Mouse (Mus musculus) left cerebral cortex, postnatal 10 days (tissue): ENCODE data around the gene Rbm18. TPM values are rescaled to one million over a fixed set of nuclear protein-coding genes. Genes with fewer than 3 reads are reported as not detected.
"Not testable (repeated sequence)": the region's sequence is repeated elsewhere in the genome, so short reads cannot be mapped to it uniquely, and the experiment has no call there.

Experiments used
- DNase-seq, 2 experiments: peaks; one replicate each; pipeline ENCODE4 v3.0.0; 2021 to 2022; ENCODE audit warnings: low spot score in 2 of 2, mixed read lengths in 1 of 2; ENCODE audit errors: extremely low spot score in 1 of 2
- intact Hi-C: fragments of 180-260 bp; cut with DNase I; formaldehyde crosslinking; loops from one replicate; pipeline ENCODE4 v1.15.1; 2025
- total RNA-seq, 2 experiments: library from RNA; stranded (reverse); gene quantifications; 2 replicates each; pipeline ENCODE4 v1.2.3; 2021

The Rbm18 gene
- 10 to 100 TPM; 53.4 to 54.7 TPM for total RNA-seq

- DNase-seq, result peak; percentile 85 to 95
- intact Hi-C loops, result loop anchor here (5.0 kb wide), 1 partner anchor 76 kb away; no protein-coding TSS in a partner anchor
Observed at GRCm38 (mm10) chr2:36136300-36136941, at the start of gene Rbm18, which contains the start of gene Mrrf. Gene Rbm18, minus strand, starts transcription at chr2:36136773. Gene Mrrf, plus strand, starts transcription at chr2:36136389.

GRCm38 (mm10) chr2:36184876-36185275, 48.3 kb upstream of the Rbm18 start:
- intact Hi-C loops, result no loop called here
- DNase-seq, result no peak

- no peak for DNase-seq
- intact Hi-C loops, result no loop called here
Observed at GRCm38 (mm10) chr2:36184192-36184591, 47.6 kb upstream of the Rbm18 start.

GRCm38 (mm10) chr2:36183278-36183677, 46.7 kb upstream of the Rbm18 start:
- peak in 1 of 2 experiments; percentile 26 for DNase-seq
- intact Hi-C loops, result no loop called here

- DNase-seq, intact Hi-C loops: not testable (repeated sequence)
Observed at GRCm38 (mm10) chr2:36181587-36182368, 45.2 kb upstream of the Rbm18 start.

GRCm38 (mm10) chr2:36179487-36179886, 42.9 kb upstream of the Rbm18 start:
- intact Hi-C loops, result no loop called here
- no peak for DNase-seq

- intact Hi-C loops, result no loop called here
- DNase-seq, result peak in 1 of 2 experiments; percentile 39
Observed at GRCm38 (mm10) chr2:36172574-36172973, 36.0 kb upstream of the Rbm18 start.

GRCm38 (mm10) chr2:36172136-36172535, 35.6 kb upstream of the Rbm18 start:
- intact Hi-C loops, result no loop called here
- DNase-seq, result no peak

GRCm38 (mm10) chr2:36169176-36169575, 32.6 kb upstream of the Rbm18 start:
- intact Hi-C loops, result no loop called here

GRCm38 (mm10) chr2:36167990-36168618, 31.5 kb upstream of the Rbm18 start:
- no peak for DNase-seq
- intact Hi-C loops, result no loop called here

More at GRCm38 (mm10) chr2:36169176-36169575, 32.6 kb upstream of the Rbm18 start:
- no peak for DNase-seq

- DNase-seq, result no peak
- intact Hi-C loops, result no loop called here
Observed at GRCm38 (mm10) chr2:36159336-36159735, 22.8 kb upstream of the Rbm18 start.

GRCm38 (mm10) chr2:36157461-36157860, 20.9 kb upstream of the Rbm18 start:
- intact Hi-C loops, result no loop called here
- DNase-seq, result no peak

GRCm38 (mm10) chr2:36152401-36152800, 15.8 kb upstream of the Rbm18 start:
- intact Hi-C loops, DNase-seq: not testable (repeated sequence)

GRCm38 (mm10) chr2:36148876-36149365, 12.3 kb upstream of the Rbm18 start:
- intact Hi-C loops, result no loop called here
- no peak for DNase-seq

- intact Hi-C loops, result loop anchor here (5.0 kb wide), 1 partner anchor 73 kb away; no protein-coding TSS in a partner anchor
- no peak for DNase-seq
Observed at GRCm38 (mm10) chr2:36139096-36139495, 2.5 kb upstream of the Rbm18 start.

GRCm38 (mm10) chr2:36135887-36136286, 686 bp downstream of the Rbm18 start:
- DNase-seq, result no peak
- intact Hi-C loops, result loop anchor here (5.0 kb wide), 1 partner anchor 76 kb away; no protein-coding TSS in a partner anchor

- DNase-seq, result no peak
- intact Hi-C loops, result no loop called here
Observed at GRCm38 (mm10) chr2:36129051-36129450, 7.5 kb downstream of the Rbm18 start.

GRCm38 (mm10) chr2:36127973-36128372, 8.6 kb downstream of the Rbm18 start:
- intact Hi-C loops, result no loop called here

GRCm38 (mm10) chr2:36126795-36127429, 9.7 kb downstream of the Rbm18 start:
- no peak for DNase-seq
- intact Hi-C loops, result no loop called here

More at GRCm38 (mm10) chr2:36127973-36128372, 8.6 kb downstream of the Rbm18 start:
- no peak for DNase-seq
